Mouse (Mus musculus) liver, adult 2 months (tissue): ENCODE measurements around the gene Rab14.

Experiments used
- CTCF ChIP-seq: fragments of 200-500 bp; IDR thresholded peaks from 2 replicates; pipeline ENCODE4 v1.5.1; 2011; ENCODE audit warnings: low read depth, low read length, control low read depth
- POLR2A ChIP-seq: fragments of 200-500 bp; IDR thresholded peaks from 2 replicates; pipeline ENCODE4 v1.6.1; 2011; ENCODE audit warnings: low read length, control low read depth; ENCODE audit not compliant: insufficient read depth; ENCODE audit errors: extremely low read depth

DNA sequence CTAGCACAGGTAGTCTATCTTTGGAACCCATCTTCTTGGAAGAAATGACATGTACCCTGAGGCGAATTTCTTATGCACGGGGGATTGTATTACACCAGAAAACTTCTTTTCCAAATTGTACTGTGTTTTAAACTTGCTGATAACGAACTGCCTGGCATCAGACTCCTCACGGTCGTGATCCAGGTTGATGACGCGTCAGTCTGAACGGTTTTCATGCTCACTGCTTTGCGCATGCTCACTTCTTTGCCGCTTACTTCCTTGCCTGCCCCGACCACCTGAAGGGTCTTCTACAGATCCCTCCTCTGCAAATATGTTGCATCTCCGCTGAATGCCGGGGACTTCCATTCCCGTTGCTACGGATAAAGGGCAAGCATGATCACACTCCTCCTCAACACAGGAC, 23.4 kb upstream of the Rab14 start:
- TF ChIP-seq POLR2A (no peak), CTCF (no peak)
